Mouse (Mus musculus) kidney, adult 2 months (tissue): ENCODE measurements around the gene Gm11273. TPM values are rescaled to one million over a fixed set of nuclear protein-coding genes. Genes with fewer than 3 reads are reported as not detected.
"Not testable (repeated sequence)": the region's sequence is repeated elsewhere in the genome, so short reads cannot be mapped to it uniquely, and the experiment has no call there.

Experiments used
- DNase-seq: peaks from one replicate; pipeline ENCODE4 v3.0.0; 2021
- H3K27ac ChIP-seq: fragments of 200-500 bp; 2 replicates; pipeline ENCODE4 v1.5.1; 2012; ENCODE audit warnings: low read depth, low read length, control low read depth, inconsistent platforms; ENCODE audit not compliant: insufficient read depth
- H3K27me3 ChIP-seq: fragments of 200-500 bp; replicated peaks from 2 replicates; pipeline ENCODE4 v1.6.1; 2012; ENCODE audit warnings: mild to moderate bottlenecking, moderate library complexity, low read length, inconsistent platforms; ENCODE audit not compliant: control insufficient read depth, insufficient read depth
- H3K36me3 ChIP-seq: fragments of 200-500 bp; 2 replicates; pipeline ENCODE4 v1.6.1; 2012; ENCODE audit warnings: mild to moderate bottlenecking, moderate library complexity, low read length, inconsistent platforms; ENCODE audit not compliant: control insufficient read depth, insufficient read depth
- H3K4me1 ChIP-seq: fragments of 200-500 bp; 2 replicates; pipeline ENCODE4 v1.6.1; 2011; ENCODE audit warnings: low read length; ENCODE audit not compliant: control insufficient read depth, insufficient read depth
- H3K4me3 ChIP-seq: fragments of 200-500 bp; 2 replicates; pipeline ENCODE4 v1.5.1; 2011; ENCODE audit warnings: mild to moderate bottlenecking, low read depth, low read length, control low read depth; ENCODE audit not compliant: insufficient read depth
- CTCF ChIP-seq: fragments of 200-500 bp; conservative IDR thresholded peaks from 2 replicates; pipeline ENCODE4 v1.5.1; 2011; ENCODE audit warnings: low read depth, mild to moderate bottlenecking, control low read depth, low read length, moderate library complexity, mixed read lengths; ENCODE audit not compliant: insufficient read depth, insufficient read length
- POLR2A ChIP-seq: fragments of 200-500 bp; IDR thresholded peaks from one replicate; pipeline ENCODE4 v1.6.1; 2011; ENCODE audit warnings: low read depth, low read length, control low read depth
- WGBS: fragments of 180-500 bp; shearing (Covaris S2); methylation state at CpG from one replicate; pipeline ENCODE4 v1.1.7; 2018; 5-methylcytosine and 5-hydroxymethylcytosine counted together
- polyA plus RNA-seq: library from polyadenylated mRNA; depleted of rRNA; stranded (reverse); fragments of >200 nt; gene quantifications from 2 replicates; pipeline ENCODE4 v1.2.3, GENCODE M21; 2012; rRNA removed

Gene Gm11273
- polyA plus RNA-seq, result 54.6 and 55.1 TPM in 2 replicates

GRCm38 (mm10) chr13:21501182-21501581 is at the start of gene Gm11273:
Gene Gm11273 (minus strand): TSS chr13:21501418.
- not testable (repeated sequence) for H3K4me1 ChIP-seq, H3K4me3 ChIP-seq, H3K27me3 ChIP-seq, H3K36me3 ChIP-seq, DNase-seq, H3K27ac ChIP-seq
- WGBS, result 94% methylated on average over 17 of the region's 17 CpGs

- TF ChIP-seq CTCF, result no peak
- no peak for TF ChIP-seq POLR2A
- WGBS, result 21% methylated on average over 3 of the region's 3 CpGs
- Histone ChIP-seq H3K4me3 (no peak overlapping the region), H3K27me3 (no peaks in the 10 kb centered on the region), H3K4me1 (no peaks in the 10 kb centered on the region), H3K36me3 (no peaks in the 10 kb centered on the region), H3K27ac (no peak overlapping the region)
- peak; percentile 60 for DNase-seq
Observed at GRCm38 (mm10) chr13:21550416-21551110, 49.3 kb upstream of the Gm11273 start.

- no peak for DNase-seq
- H3K27ac ChIP-seq, result no peak overlapping the region
- H3K36me3 ChIP-seq, result no peaks in the 10 kb centered on the region
- H3K27me3 ChIP-seq, result no peaks in the 10 kb centered on the region
- WGBS, result 90% methylated on average over 3 of the region's 3 CpGs
- TF ChIP-seq POLR2A (no peak), CTCF (no peak)
- no peaks in the 10 kb centered on the region for H3K4me1 ChIP-seq
- no peak overlapping the region for H3K4me3 ChIP-seq
Observed at GRCm38 (mm10) chr13:21549487-21549886, 48.3 kb upstream of the Gm11273 start.

GRCm38 (mm10) chr13:21542708-21543107 is 41.5 kb upstream of the Gm11273 start, which contains the start of gene Olfr1366:
Gene Olfr1366 (minus strand): TSS chr13:21542808.
- no peak for TF ChIP-seq CTCF
- DNase-seq, result no peak
- no peak within 1 kb of the TSS for H3K4me3 ChIP-seq
- no peaks in the 10 kb centered on the region for H3K4me1 ChIP-seq
- H3K36me3 ChIP-seq, result no peaks in the 10 kb centered on the region
- 78% methylated on average over 1 of the region's 1 CpGs for WGBS
- H3K27me3 ChIP-seq, result no peaks in the 10 kb centered on the region
- no peak within 1 kb of the TSS for H3K27ac ChIP-seq

- Histone ChIP-seq H3K27me3 (no peaks in the 10 kb centered on the region), H3K36me3 (peaks cover 2% of the 10 kb centered on the region), H3K4me3 (peak within 1 kb of the TSS; percentile 83), H3K4me1 (no peaks in the 10 kb centered on the region; the same call in 1 of the 2 replicates), H3K27ac (peak within 1 kb of the TSS; percentile 30; the same call in 1 of the 2 replicates)
- peak; percentile 94 for DNase-seq
- WGBS, result under 1% methylated on average over 39 of the region's 39 CpGs
- TF ChIP-seq CTCF (no peak), POLR2A (no peak)
Observed at GRCm38 (mm10) chr13:21530781-21531201, 29.6 kb upstream of the Gm11273 start, which contains the start of gene Zkscan8. Gene Zkscan8 (minus strand): TSS chr13:21531120.

GRCm38 (mm10) chr13:21530136-21530535 is 28.9 kb upstream of the Gm11273 start:
- no peaks in the 10 kb centered on the region for H3K27me3 ChIP-seq
- H3K4me3 ChIP-seq, result no peak overlapping the region
- TF ChIP-seq POLR2A (no peak), CTCF (no peak)
- H3K27ac ChIP-seq, result no peak overlapping the region
- DNase-seq, result no peak
- WGBS, result 41% methylated on average over 7 of the region's 7 CpGs
- no peaks in the 10 kb centered on the region; the same call in 1 of the 2 replicates for H3K4me1 ChIP-seq
- H3K36me3 ChIP-seq, result peaks cover 3% of the 10 kb centered on the region

- no peaks in the 10 kb centered on the region; the same call in 1 of the 2 replicates for H3K27me3 ChIP-seq
- H3K27ac ChIP-seq, result peak overlapping the region; percentile 84
- peak; percentile 92 for DNase-seq
- H3K36me3 ChIP-seq, result no peaks in the 10 kb centered on the region
- H3K4me3 ChIP-seq, result peak overlapping the region; percentile 77
- WGBS, result 1% methylated on average over 21 of the region's 21 CpGs
- TF ChIP-seq POLR2A (no peak), CTCF (no peak)
- H3K4me1 ChIP-seq, result no peaks in the 10 kb centered on the region
Observed at GRCm38 (mm10) chr13:21506221-21506649, 5.0 kb upstream of the Gm11273 start.
